Mouse (Mus musculus) liver, embryonic 16.5 days (tissue): ENCODE results near the gene Bmper. TPM values are rescaled to one million over a fixed set of nuclear protein-coding genes. Genes with fewer than 3 reads are reported as not detected.

ENCODE experiments used
- ATAC-seq: fragments of 200-750 bp; cut with Nextera tagmentation; 2 replicates; pipeline ENCODE4 v1.8.0; 2017; ENCODE audit warnings: low read depth, mild to moderate bottlenecking, moderate number of reproducible peaks, moderate library complexity
- H3K27ac ChIP-seq: fragments of 300-500 bp; sonication (generic); 2 replicates; pipeline ENCODE4 v1.5.1; 2014; ENCODE audit warnings: mild to moderate bottlenecking, low read length
- H3K27me3 ChIP-seq: fragments of 300-500 bp; sonication (generic); 2 replicates; pipeline ENCODE4 v1.6.1; 2014; ENCODE audit warnings: low read depth, low read length, mixed read lengths; ENCODE audit not compliant: control insufficient read depth, insufficient read depth
- H3K36me3 ChIP-seq: fragments of 300-500 bp; sonication (generic); 2 replicates; pipeline ENCODE4 v1.6.1; 2014; ENCODE audit warnings: mild to moderate bottlenecking; ENCODE audit not compliant: control insufficient read depth, insufficient read depth
- H3K4me1 ChIP-seq: fragments of 300-500 bp; sonication (generic); 2 replicates; pipeline ENCODE4 v1.6.1; 2014; ENCODE audit warnings: low read depth, low read length, mixed read lengths; ENCODE audit not compliant: control insufficient read depth
- H3K4me2 ChIP-seq: fragments of 300-500 bp; sonication (generic); 2 replicates; pipeline ENCODE4 v1.6.1; 2014; ENCODE audit warnings: low read depth, low read length, mixed read lengths
- H3K4me3 ChIP-seq: fragments of 300-500 bp; sonication (generic); 2 replicates; pipeline ENCODE4 v1.5.1; 2014; ENCODE audit warnings: low read depth, mild to moderate bottlenecking, low read length
- H3K9ac ChIP-seq: fragments of 300-500 bp; sonication (generic); 2 replicates; pipeline ENCODE4 v1.6.1; 2014; ENCODE audit warnings: low read depth, low read length
- H3K9me3 ChIP-seq: fragments of 300-500 bp; sonication (generic); replicated peaks from 2 replicates; pipeline ENCODE4 v1.6.1; 2016; ENCODE audit warnings: low read length; ENCODE audit not compliant: control insufficient read depth
- WGBS: fragments of 180-500 bp; shearing (Covaris S2); extraction: QIAGEN DNeasy Blood & Tissue Kit; methylation state at CpG from one replicate; pipeline ENCODE4 v1.1.7; 2014; ENCODE audit not compliant: insufficient replicate concordance; 5-methylcytosine and 5-hydroxymethylcytosine counted together
- polyA plus RNA-seq: library from polyadenylated mRNA; unstranded; fragments of >200 nt; fragmentation: Nextera tagmentation; extraction: Ambion mirVana; gene quantifications from 2 replicates; pipeline ENCODE4 v1.2.1, GENCODE M21; 2015

Bmper gene
- 0.40 and 0.47 TPM in 2 replicates for polyA plus RNA-seq

DNA sequence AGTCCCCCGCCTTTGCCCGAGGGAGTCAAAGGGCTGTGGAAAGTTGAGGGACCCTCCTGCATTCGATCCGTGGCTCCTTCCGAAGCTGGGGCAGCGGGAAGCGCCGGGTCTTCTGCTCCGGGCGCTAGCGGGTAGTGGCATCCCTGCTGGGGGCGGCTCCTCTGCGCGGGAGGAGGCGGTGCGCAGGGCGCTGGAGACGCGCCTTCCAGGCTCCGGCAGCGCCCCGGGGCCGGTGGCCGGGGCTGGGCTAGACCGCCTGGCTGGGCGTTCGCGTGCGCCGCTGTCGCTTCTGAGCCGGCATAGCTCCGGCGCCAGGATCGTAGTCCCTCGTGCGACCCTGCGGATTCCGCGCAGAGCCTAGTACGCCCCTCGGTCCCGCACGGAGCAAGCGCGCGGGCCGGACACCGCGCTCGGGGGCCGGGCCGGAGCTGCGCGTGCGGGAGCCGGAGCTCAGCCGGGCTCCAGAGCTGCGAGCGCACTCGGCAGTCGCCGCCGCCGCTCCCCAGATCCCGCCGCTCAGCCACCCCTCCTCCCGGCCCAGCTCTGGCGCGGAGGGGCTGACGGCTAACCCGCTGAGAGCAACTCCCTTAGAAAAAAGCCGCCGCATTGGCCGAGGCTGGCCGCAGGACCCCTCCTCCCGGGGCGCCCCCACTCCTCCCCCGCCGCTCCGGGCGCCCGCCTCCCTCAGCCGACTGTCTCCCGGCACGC, at the start of gene Bmper:
Gene Bmper (plus strand): TSS at position 236 of the 708 bp plus-strand sequence.
- ATAC-seq, result peak; percentile 53
- Histone ChIP-seq H3K4me1 (no peaks in the 10 kb centered on the region), H3K4me3 (peak within 1 kb of the TSS; percentile 54), H3K27me3 (peaks cover 47% of the 10 kb centered on the region), H3K9me3 (no peaks in the 10 kb centered on the region), H3K27ac (no peak within 1 kb of the TSS), H3K36me3 (no peaks in the 10 kb centered on the region), H3K4me2 (peak within 1 kb of the TSS; percentile 56), H3K9ac (peak within 1 kb of the TSS; percentile 12; the same call in 1 of the 2 replicates)
- under 1% methylated on average over 69 of the region's 86 CpGs for WGBS

DNA sequence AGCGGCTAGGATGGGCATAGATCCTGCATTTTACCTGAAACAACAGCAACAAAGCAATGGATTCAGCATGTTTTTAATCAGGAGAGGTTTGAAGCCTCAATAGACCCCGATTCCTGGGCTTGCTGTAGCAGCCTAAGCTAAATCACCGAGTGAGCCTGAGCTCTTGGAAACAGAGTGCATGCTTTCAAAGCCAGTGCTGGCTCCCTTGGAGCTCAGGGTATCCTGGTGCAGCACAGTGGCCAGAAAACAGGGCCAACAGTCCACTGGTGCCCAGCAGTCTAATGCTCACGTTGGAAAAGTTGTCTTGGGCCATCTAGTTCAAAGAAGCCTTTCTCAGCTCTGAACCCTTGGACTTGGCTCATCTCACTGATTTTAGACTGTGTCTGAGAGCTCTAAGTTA, 45.4 kb upstream of the Bmper start:
- Histone ChIP-seq H3K4me2 (no peak overlapping the region), H3K27me3 (no peaks in the 10 kb centered on the region), H3K36me3 (no peaks in the 10 kb centered on the region), H3K4me1 (no peaks in the 10 kb centered on the region), H3K4me3 (no peak overlapping the region), H3K9me3 (no peaks in the 10 kb centered on the region), H3K27ac (no peak overlapping the region), H3K9ac (no peak overlapping the region)
- 64% methylated on average over 4 of the region's 4 CpGs for WGBS
- ATAC-seq, result no peak

DNA sequence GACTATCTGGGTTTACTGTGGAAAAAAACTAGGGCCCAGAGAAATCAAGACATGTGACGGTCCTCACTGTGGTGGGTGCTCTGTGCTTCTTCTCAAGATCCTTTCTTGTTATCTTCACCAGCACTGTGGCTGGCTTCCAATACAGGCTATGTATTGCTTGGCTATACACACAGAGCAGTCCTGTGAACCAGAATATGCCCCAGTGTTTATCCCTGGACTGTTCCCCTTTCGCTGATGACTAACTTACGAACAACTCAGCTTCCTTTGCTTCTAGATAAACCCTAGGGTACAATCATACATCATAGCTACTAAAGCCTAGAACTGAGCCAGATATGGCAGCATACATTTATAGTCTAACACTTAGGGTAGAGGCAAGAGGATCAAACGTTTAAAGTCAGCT, 35.7 kb upstream of the Bmper start:
- no peaks in the 10 kb centered on the region for H3K36me3 ChIP-seq
- H3K9me3 ChIP-seq, result no peaks in the 10 kb centered on the region
- H3K9ac ChIP-seq, result no peak overlapping the region
- 54% methylated on average over 4 of the region's 4 CpGs for WGBS
- no peak overlapping the region for H3K4me3 ChIP-seq
- no peaks in the 10 kb centered on the region for H3K27me3 ChIP-seq
- no peaks in the 10 kb centered on the region for H3K4me1 ChIP-seq
- ATAC-seq, result no peak
- H3K27ac ChIP-seq, result no peak overlapping the region
- H3K4me2 ChIP-seq, result no peak overlapping the region

DNA sequence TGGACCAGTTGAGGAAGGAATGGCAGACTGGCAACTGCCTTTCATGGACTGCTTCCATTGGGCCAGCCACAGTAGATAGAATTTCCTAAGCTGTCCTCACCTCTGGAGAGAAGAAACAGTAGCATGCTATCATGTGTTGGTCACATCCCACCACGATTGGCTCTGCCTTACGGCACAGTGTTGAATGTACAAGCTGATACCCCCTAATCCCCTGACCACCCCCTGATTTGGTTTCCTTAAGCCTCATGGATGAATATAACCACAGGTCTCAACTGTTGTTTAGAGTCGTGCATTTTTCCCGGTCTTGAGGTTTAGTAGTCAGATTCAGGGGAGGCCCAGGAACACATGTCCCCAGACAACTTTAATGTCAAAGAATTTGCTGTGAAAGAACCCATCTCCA, 34.7 kb upstream of the Bmper start:
- H3K27me3 ChIP-seq, result no peaks in the 10 kb centered on the region
- H3K27ac ChIP-seq, result no peak overlapping the region
- H3K9me3 ChIP-seq, result no peaks in the 10 kb centered on the region
- H3K4me1 ChIP-seq, result no peaks in the 10 kb centered on the region
- H3K4me2 ChIP-seq, result no peak overlapping the region
- ATAC-seq, result no peak
- no peaks in the 10 kb centered on the region for H3K36me3 ChIP-seq
- no peak overlapping the region for H3K9ac ChIP-seq
- WGBS, result 61% methylated on average over 4 of the region's 4 CpGs
- H3K4me3 ChIP-seq, result no peak overlapping the region

DNA sequence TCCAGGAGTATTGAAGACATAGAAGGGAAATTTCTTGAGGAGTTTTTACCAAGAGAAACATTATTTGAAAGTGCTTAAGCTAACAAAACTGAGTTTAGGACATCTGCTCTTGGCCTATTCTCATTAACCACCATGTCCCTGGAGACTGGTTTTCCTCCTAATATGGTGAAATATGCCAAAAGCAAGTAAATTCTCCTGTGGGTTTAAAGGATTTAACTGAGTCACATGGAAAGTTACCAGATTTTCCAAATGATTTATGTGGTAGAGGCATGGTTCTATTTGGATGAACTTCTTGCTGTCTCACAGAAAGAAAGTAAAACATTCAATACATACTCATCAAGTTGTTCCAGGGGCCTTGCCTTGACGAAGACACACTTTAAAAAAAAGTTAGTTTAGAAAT, 31.9 kb upstream of the Bmper start:
- Histone ChIP-seq H3K9ac (no peak overlapping the region), H3K36me3 (no peaks in the 10 kb centered on the region), H3K4me2 (no peak overlapping the region), H3K27me3 (no peaks in the 10 kb centered on the region), H3K27ac (no peak overlapping the region), H3K9me3 (no peaks in the 10 kb centered on the region), H3K4me1 (no peaks in the 10 kb centered on the region), H3K4me3 (no peak overlapping the region)
- WGBS, result 37% methylated on average over 1 of the region's 1 CpGs
- ATAC-seq, result no peak

DNA sequence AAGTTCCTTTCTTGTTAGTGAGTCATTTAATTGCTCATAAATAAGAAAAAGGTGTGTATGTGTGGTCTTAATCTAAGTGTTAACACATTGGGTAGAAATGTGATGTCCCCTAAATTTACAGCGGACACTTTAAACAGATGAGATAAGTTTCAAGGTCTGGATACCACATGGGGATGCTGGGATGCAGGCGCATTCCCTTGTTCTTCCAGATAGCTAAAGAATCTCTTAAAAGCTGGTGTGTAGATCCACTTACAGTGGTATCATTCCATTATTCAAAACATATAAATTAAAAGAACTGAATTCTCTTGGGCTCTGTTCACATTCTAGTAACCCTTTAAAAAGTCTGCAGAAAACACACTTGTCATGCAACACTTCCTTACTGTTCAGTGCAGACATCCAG, 31.4 kb upstream of the Bmper start:
- Histone ChIP-seq H3K27me3 (no peaks in the 10 kb centered on the region), H3K4me2 (no peak overlapping the region), H3K9me3 (no peaks in the 10 kb centered on the region), H3K9ac (no peak overlapping the region), H3K36me3 (no peaks in the 10 kb centered on the region), H3K27ac (no peak overlapping the region), H3K4me1 (no peaks in the 10 kb centered on the region), H3K4me3 (no peak overlapping the region)
- no peak for ATAC-seq
- 66% methylated on average over 2 of the region's 2 CpGs for WGBS

DNA sequence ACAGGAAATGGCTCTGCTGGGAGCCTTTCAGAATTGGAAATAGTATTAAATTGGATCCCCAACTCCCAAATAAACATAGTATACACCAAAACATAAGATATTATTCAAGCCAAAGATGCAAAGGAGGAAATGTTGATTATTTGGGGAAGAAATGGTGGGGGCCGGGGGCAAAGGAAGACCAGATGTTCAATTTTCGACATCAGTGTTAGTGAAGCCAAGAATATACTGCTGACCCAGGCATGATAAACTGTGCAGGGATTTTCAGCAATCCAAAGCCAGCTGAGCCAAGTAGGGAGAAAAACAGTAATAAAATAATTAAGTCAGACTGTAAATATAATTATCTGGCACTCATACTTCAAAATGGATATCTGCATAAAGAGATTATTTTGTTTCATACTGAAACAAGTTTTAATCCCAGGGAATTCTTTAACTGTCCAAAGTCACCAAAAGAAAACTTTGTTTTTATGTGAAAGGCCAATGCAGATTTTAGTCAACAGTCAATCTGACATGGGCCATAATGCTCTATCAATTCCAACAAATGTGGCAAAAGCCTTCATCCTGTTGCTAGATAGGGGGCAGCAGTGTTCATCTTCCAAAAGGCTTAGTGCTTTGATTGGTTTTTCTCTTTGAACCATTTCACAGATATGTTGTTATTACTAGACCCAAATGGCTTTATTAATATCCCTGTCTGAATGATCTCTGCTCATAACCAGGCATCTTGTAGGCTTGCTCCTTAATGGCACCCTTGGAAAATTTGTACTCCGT, 30.1 kb upstream of the Bmper start:
- Histone ChIP-seq H3K9ac (no peak overlapping the region), H3K27ac (no peak overlapping the region), H3K9me3 (no peaks in the 10 kb centered on the region), H3K4me2 (no peak overlapping the region), H3K4me3 (no peak overlapping the region), H3K36me3 (no peaks in the 10 kb centered on the region), H3K27me3 (no peaks in the 10 kb centered on the region), H3K4me1 (no peaks in the 10 kb centered on the region)
- WGBS, result 62% methylated on average over 3 of the region's 3 CpGs
- no peak for ATAC-seq

DNA sequence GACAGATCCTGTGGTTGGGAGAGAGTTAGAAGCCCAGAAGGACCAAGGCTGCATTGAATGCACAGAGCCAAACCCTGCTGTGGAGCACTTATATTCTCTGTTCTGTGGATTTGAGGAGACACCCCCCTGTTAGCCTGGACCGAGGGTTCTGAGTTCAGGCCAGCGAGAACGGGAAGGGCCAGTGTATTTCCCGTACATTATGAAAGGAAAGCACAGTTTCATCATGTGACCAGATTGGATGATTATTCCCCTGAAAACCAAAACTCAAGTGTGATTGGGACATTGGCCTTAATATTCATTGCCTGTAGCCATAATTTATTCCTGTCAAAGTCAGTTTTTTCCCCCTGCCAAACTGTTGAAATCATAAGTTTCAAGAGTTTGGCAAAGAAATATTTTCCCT, 23.9 kb upstream of the Bmper start:
- Histone ChIP-seq H3K27ac (no peak overlapping the region), H3K4me1 (no peaks in the 10 kb centered on the region), H3K4me2 (no peak overlapping the region), H3K4me3 (no peak overlapping the region), H3K27me3 (0 out of 2 replicates have a peak, but pooled peaks cover 2% of the 10 kb centered on the region), H3K9ac (no peak overlapping the region), H3K9me3 (no peaks in the 10 kb centered on the region), H3K36me3 (no peaks in the 10 kb centered on the region)
- WGBS, result 77% methylated on average over 4 of the region's 4 CpGs
- ATAC-seq, result no peak

DNA sequence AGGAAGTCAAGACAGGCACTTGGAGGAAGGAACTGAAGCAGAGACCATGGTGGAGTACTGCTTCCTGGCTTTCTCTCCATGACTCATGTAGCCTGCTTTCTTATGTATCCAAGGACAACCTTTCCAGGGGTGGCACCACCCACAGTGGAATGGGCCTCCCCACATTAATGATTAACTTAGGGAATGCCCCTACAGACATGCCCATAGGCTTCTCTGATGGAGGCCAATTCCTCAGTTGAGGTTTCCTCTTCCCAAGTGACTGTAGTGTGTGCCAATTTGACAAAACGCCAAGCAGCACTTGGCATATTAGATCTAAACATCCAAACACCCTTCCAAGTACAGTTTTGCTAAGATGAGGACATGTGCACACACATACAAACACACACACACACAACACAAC, 23.0 kb upstream of the Bmper start:
- no peak for ATAC-seq
- 53% methylated on average over 1 of the region's 1 CpGs for WGBS
- Histone ChIP-seq H3K4me2 (no peak overlapping the region), H3K4me3 (no peak overlapping the region), H3K36me3 (no peaks in the 10 kb centered on the region), H3K9me3 (no peaks in the 10 kb centered on the region), H3K4me1 (no peaks in the 10 kb centered on the region), H3K9ac (no peak overlapping the region), H3K27me3 (0 out of 2 replicates have a peak, but pooled peaks cover 2% of the 10 kb centered on the region), H3K27ac (no peak overlapping the region)
